Mouse (Mus musculus) 3134 (cell line): ENCODE results near the gene Gm21060.
A peak's percentile ranks its signal among the peaks of the same experiment; 100 is the strongest.
"Not testable (repeated sequence)": the region's sequence is repeated elsewhere in the genome, so short reads cannot be mapped to it uniquely, and the experiment has no call there.

Experiments used
- DNase-seq: peaks from one replicate; pipeline ENCODE4 v3.0.0-alpha.2; 2011; ENCODE audit warnings: low spot score; ENCODE audit not compliant: insufficient read length; ENCODE audit errors: extremely low read depth

Gm21060 gene

GRCm38 (mm10) chr19:61296969-61297368 lies at the start of gene Gm21060:
Gene Gm21060 (minus strand): TSS chr19:61297069.
- DNase-seq, result no peak

- not testable (repeated sequence) for DNase-seq
Measured at GRCm38 (mm10) chr19:61320844-61321243, 24.0 kb upstream of the Gm21060 start.

GRCm38 (mm10) chr19:61313185-61313584 lies 16.3 kb upstream of the Gm21060 start:
- not testable (repeated sequence) for DNase-seq

GRCm38 (mm10) chr19:61312400-61312799 lies 15.5 kb upstream of the Gm21060 start:
- DNase-seq, result not testable (repeated sequence)

- not testable (repeated sequence) for DNase-seq
Measured at GRCm38 (mm10) chr19:61308083-61308482, 11.2 kb upstream of the Gm21060 start.

GRCm38 (mm10) chr19:61285033-61285432 lies 11.8 kb downstream of the Gm21060 start:
- not testable (repeated sequence) for DNase-seq

GRCm38 (mm10) chr19:61283581-61283980 lies 13.3 kb downstream of the Gm21060 start:
- no peak for DNase-seq

- DNase-seq, result no peak
Measured at GRCm38 (mm10) chr19:61275446-61275845, 21.4 kb downstream of the Gm21060 start.

GRCm38 (mm10) chr19:61269141-61269540 lies 27.7 kb downstream of the Gm21060 start:
- DNase-seq, result not testable (repeated sequence)

- no peak for DNase-seq
Measured at GRCm38 (mm10) chr19:61267141-61267540, 29.7 kb downstream of the Gm21060 start.

- DNase-seq, result peak; percentile 14
Measured at GRCm38 (mm10) chr19:61266651-61267050, 30.2 kb downstream of the Gm21060 start.

- peak; percentile 40 for DNase-seq
Measured at GRCm38 (mm10) chr19:61266246-61266615, 30.6 kb downstream of the Gm21060 start.

GRCm38 (mm10) chr19:61265349-61266245 lies 31.3 kb downstream of the Gm21060 start:
- DNase-seq, result peak; percentile 74

GRCm38 (mm10) chr19:61264933-61265332 lies 31.9 kb downstream of the Gm21060 start:
- no peak for DNase-seq

GRCm38 (mm10) chr19:61264227-61264626 lies 32.6 kb downstream of the Gm21060 start:
- DNase-seq, result peak; percentile 10

- DNase-seq, result no peak
Measured at GRCm38 (mm10) chr19:61261241-61261640, 35.6 kb downstream of the Gm21060 start.

GRCm38 (mm10) chr19:61257733-61258132 lies 39.1 kb downstream of the Gm21060 start:
- DNase-seq, result peak; percentile 20

- DNase-seq, result no peak
Measured at GRCm38 (mm10) chr19:61256166-61256887, 40.5 kb downstream of the Gm21060 start.

- DNase-seq, result not testable (repeated sequence)
Measured at GRCm38 (mm10) chr19:61247334-61247733, 49.5 kb downstream of the Gm21060 start.
